In genomic region chr2:166714427-166714699, GRCm38 (mm10) we compare ENCODE assay signal across 8 mouse cellular contexts. TPM values are rescaled to one million over a fixed set of nuclear protein-coding genes. Genes with fewer than 3 reads are reported as not detected.
DNase-seq lines count a peak whose midpoint lies in the region; ATAC-seq and TF ChIP-seq lines count a peak whose summit lies in the region.

No protein-coding gene starts in this region.

- no peaks in the 10 kb centered on the region for H3K27me3 ChIP-seq in heart, adult 2 months (ENCODE audit: control insufficient read depth, insufficient read depth, low read length)
- no peaks in the 10 kb centered on the region for H3K27me3 ChIP-seq in ES-Bruce4 (ENCODE audit: control insufficient read depth, insufficient read depth, low read length, poor library complexity, severe bottlenecking)
- H3K27me3 ChIP-seq in forebrain, postnatal 0 days (ENCODE audit: insufficient read depth, low read length): no peaks in the 10 kb centered on the region
- H3K27me3 ChIP-seq in liver, embryonic 16.5 days (ENCODE audit: control insufficient read depth, insufficient read depth, low read depth, low read length): peaks cover 3% of the 10 kb centered on the region

- no peak for TF ChIP-seq EP300 in heart, adult 2 months (IDR thresholded peaks at IDR 0.05; ENCODE audit: insufficient read depth, low read depth, low read length)
- no peak for TF ChIP-seq EP300 in ES-Bruce4 (IDR thresholded peaks at IDR 0.05; ENCODE audit: insufficient read depth, low read depth, low read length)

- peak overlapping the region; percentile 86 for H3K4me2 ChIP-seq in forebrain, postnatal 0 days (ENCODE audit: low read depth)
- H3K4me2 ChIP-seq in liver, embryonic 16.5 days (ENCODE audit: low read depth, low read length): peak overlapping the region; percentile 97

- H3K27ac ChIP-seq in heart, adult 2 months: peak overlapping the region; percentile 40
- no peak overlapping the region for H3K27ac ChIP-seq in ES-Bruce4 (ENCODE audit: insufficient read depth, low read length)
- 0 out of 2 replicates have a peak overlapping the region, but pooled peaks have one; percentile 50 for H3K27ac ChIP-seq in forebrain, postnatal 0 days (ENCODE audit: low read depth, low read length)
- H3K27ac ChIP-seq in liver, embryonic 16.5 days (ENCODE audit: low read length): no peak overlapping the region

- peak overlapping the region; percentile 55 for H3K9ac ChIP-seq in heart, adult 2 months (ENCODE audit: low read depth, low read length)
- H3K9ac ChIP-seq in ES-Bruce4 (ENCODE audit: low read depth, poor library complexity, severe bottlenecking): peak overlapping the region; percentile 53
- H3K9ac ChIP-seq in forebrain, postnatal 0 days: peak overlapping the region; percentile 68
- H3K9ac ChIP-seq in liver, embryonic 16.5 days (ENCODE audit: low read depth, low read length): peak overlapping the region; percentile 57

- no peak for DNase-seq in heart, adult 2 months
- no peak for DNase-seq in heart, postnatal 10 days
- DNase-seq in forebrain, postnatal 0 days: no peak
- no peak for DNase-seq in layer of hippocampus, postnatal 36 days
- DNase-seq in adrenal gland, postnatal 14 days: no peak

- H3K4me3 ChIP-seq in heart, adult 2 months: peak overlapping the region; percentile 68
- peak overlapping the region; percentile 71 for H3K4me3 ChIP-seq in ES-Bruce4 (ENCODE audit: low read depth, low read length)
- peak overlapping the region; percentile 71 for H3K4me3 ChIP-seq in forebrain, postnatal 0 days (ENCODE audit: low read depth, low read length)
- H3K4me3 ChIP-seq in liver, embryonic 16.5 days (ENCODE audit: low read depth, low read length): peak overlapping the region; percentile 64

- H3K9me3 ChIP-seq in ES-Bruce4 (replicated peaks; ENCODE audit: control insufficient read depth, insufficient read depth, low read length, poor library complexity, severe bottlenecking): no peaks in the 10 kb centered on the region
- H3K9me3 ChIP-seq in forebrain, postnatal 0 days (ENCODE audit: low read length): no peaks in the 10 kb centered on the region
- no peaks in the 10 kb centered on the region for H3K9me3 ChIP-seq in liver, embryonic 16.5 days (replicated peaks; ENCODE audit: control insufficient read depth, low read length)

- intact Hi-C loops in heart, adult 2 months (cut with DNase I): loop anchor here (2.0 to 5.0 kb wide), 4 partner anchors 57 to 122 kb away; no protein-coding TSS in a partner anchor
- intact Hi-C loops in heart, postnatal 10 days (cut with DNase I): loop anchor here (5.0 kb wide), 3 partner anchors 42 to 122 kb away; no protein-coding TSS in a partner anchor

- no peak for ATAC-seq in forebrain, postnatal 0 days
- ATAC-seq in liver, embryonic 16.5 days (ENCODE audit: low read depth): no peak
- no peak for ATAC-seq in cerebellum, adult (ENCODE audit: insufficient number of reproducible peaks, low FRiP score, low TSS enrichment)

- no peak for TF ChIP-seq POLR2A in heart, adult 2 months (IDR thresholded peaks at IDR 0.05; ENCODE audit: insufficient read depth, low read depth, low read length)
- no peak for TF ChIP-seq POLR2A in ES-Bruce4 (IDR thresholded peaks at IDR 0.05; ENCODE audit: insufficient read depth, low read length)

- WGBS in heart, adult 2 months: 10% methylated on average over 11 of the region's 11 CpGs
- 7% methylated on average over 11 of the region's 11 CpGs for WGBS in forebrain, postnatal 0 days
- 3% methylated on average over 11 of the region's 11 CpGs for WGBS in liver, embryonic 16.5 days (ENCODE audit: insufficient replicate concordance)

- peaks cover 3% of the 10 kb centered on the region for H3K4me1 ChIP-seq in heart, adult 2 months (ENCODE audit: control insufficient read depth, insufficient read depth, low read length)
- no peaks in the 10 kb centered on the region for H3K4me1 ChIP-seq in ES-Bruce4 (ENCODE audit: control insufficient read depth, insufficient read depth, low read length)
- peaks cover 11% of the 10 kb centered on the region for H3K4me1 ChIP-seq in forebrain, postnatal 0 days (ENCODE audit: insufficient read depth)
- H3K4me1 ChIP-seq in liver, embryonic 16.5 days (ENCODE audit: control insufficient read depth, low read depth, low read length): peaks cover 36% of the 10 kb centered on the region

- TF ChIP-seq CTCF in heart, adult 2 months (IDR thresholded peaks at IDR 0.05): no peak
- TF ChIP-seq CTCF in ES-Bruce4 (IDR thresholded peaks at IDR 0.05; ENCODE audit: low read depth, low read length): no peak
- TF ChIP-seq CTCF in forebrain, postnatal 0 days (IDR thresholded peaks at IDR 0.05; ENCODE audit: low read depth): no peak

- no peaks in the 10 kb centered on the region for H3K36me3 ChIP-seq in heart, adult 2 months (ENCODE audit: control insufficient read depth, insufficient read depth, low read length)
- H3K36me3 ChIP-seq in ES-Bruce4 (ENCODE audit: control insufficient read depth, insufficient read depth, low read length, poor library complexity, severe bottlenecking): no peaks in the 10 kb centered on the region
- no peaks in the 10 kb centered on the region for H3K36me3 ChIP-seq in forebrain, postnatal 0 days (ENCODE audit: insufficient read depth)
- no peaks in the 10 kb centered on the region for H3K36me3 ChIP-seq in liver, embryonic 16.5 days (ENCODE audit: control insufficient read depth, insufficient read depth)

- H3K79me2 ChIP-seq in heart, adult 2 months (replicated peaks; ENCODE audit: control insufficient read depth, insufficient read depth, low read length): no peaks in the 10 kb centered on the region

RNA-seq across cellular contexts. Expression of gene Prex1, which starts 0.7 kb away (rescaled TPM):
- total RNA-seq in heart, adult 2 months (2021): 1 to 10 TPM; 5.2 to 6.0 TPM
- 9.3 and 9.8 TPM in 2 replicates for polyA plus RNA-seq in heart, adult 2 months (2012; rRNA removed)
- total RNA-seq in heart, postnatal 10 days (2021): 10 to 100 TPM; 12.1 to 17.7 TPM
- polyA plus RNA-seq in ES-Bruce4 (2011; ENCODE audit: insufficient read depth, insufficient read length, low read depth, missing spikeins): 10.0 and 10.2 TPM in 2 replicates
- total RNA-seq in forebrain, postnatal 0 days (2014; rRNA removed): 30.6 and 31.3 TPM in 2 replicates
- 14.5 and 17.5 TPM in 2 replicates for polyA plus RNA-seq in forebrain, postnatal 0 days (2015; fragmentation: Nextera tagmentation; extraction: Ambion mirVana)
- polyA plus RNA-seq in liver, embryonic 16.5 days (2015; fragmentation: Nextera tagmentation; extraction: Ambion mirVana): 13.0 and 16.1 TPM in 2 replicates
- 10 to 100 TPM; 71.0 to 74.9 TPM for total RNA-seq in layer of hippocampus, postnatal 36 days (2021)
- total RNA-seq in adrenal gland, postnatal 14 days (2021): 13.6 and 18.6 TPM in 2 replicates

Comparison
In these comparisons a context has a peak if more than half of its experiments do, and no peak if none do; other contexts are left out.
1. H3K27ac ChIP-seq: peak in heart, adult 2 months (single experiment) and forebrain, postnatal 0 days (single experiment); none in ES-Bruce4 (single experiment) and liver, embryonic 16.5 days (single experiment).
2. Peak in every context shown above with its lines, with median percentiles within 50 percentile points of each other: H3K4me3 ChIP-seq and H3K9ac ChIP-seq.